Mouse (Mus musculus): ENCODE results near the gene Aqp9. TPM values are rescaled to one million over a fixed set of nuclear protein-coding genes. Genes with fewer than 3 reads are reported as not detected.

The Aqp9 gene
- polyA plus RNA-seq, 1 experiment from 2014 or later = 0.37 TPM

DNA sequence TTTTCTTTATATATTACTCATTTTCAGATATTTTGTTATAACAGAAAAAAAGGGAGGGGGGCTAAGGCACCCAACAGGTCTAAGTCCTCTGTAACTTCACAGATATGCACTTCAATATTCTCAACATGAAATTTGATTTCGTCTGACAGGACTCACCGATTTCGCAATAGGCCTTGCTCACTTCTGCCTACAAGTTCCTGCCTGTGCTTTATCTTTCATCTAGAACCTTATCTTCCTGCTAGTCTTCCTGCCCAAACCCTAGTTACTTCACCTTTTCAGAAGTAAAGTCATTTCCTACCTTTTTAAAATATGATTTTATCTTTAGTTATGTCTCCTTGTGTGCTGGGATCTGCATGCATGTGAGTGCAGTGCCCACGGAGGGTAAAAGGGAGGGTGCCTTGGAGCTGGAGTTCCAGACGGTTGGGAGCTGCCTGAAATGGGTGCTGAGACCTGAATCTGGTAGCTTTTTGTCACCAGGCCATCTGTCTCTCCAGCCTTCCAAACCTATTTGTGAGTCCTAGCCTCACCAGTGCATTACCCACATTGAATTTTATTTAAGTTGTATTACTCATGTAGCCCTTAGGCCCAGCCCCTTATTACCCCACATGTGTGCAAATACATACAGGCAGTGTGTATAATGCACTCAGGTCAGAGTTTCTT lies 6.0 kb upstream of the Aqp9 start:
- H3K27me3 ChIP-seq (replicated peaks; ENCODE audit: control insufficient read depth, insufficient read depth, low read length) = no peaks in the 10 kb centered on the region
- no peaks in the 10 kb centered on the region for H3K9me3 ChIP-seq (replicated peaks; ENCODE audit: control insufficient read depth, low read length)
- H3K36me3 ChIP-seq (ENCODE audit: control insufficient read depth, insufficient read depth, low read length) = no peaks in the 10 kb centered on the region
- DNase-seq (ENCODE audit: low spot score) = no peak
- H3K4me3 ChIP-seq (ENCODE audit: low read depth, low read length) = no peak overlapping the region
- H3K4me1 ChIP-seq (ENCODE audit: control insufficient read depth, insufficient read depth, low read length) = no peaks in the 10 kb centered on the region
- H3K27ac ChIP-seq (ENCODE audit: low read depth, low read length) = no peak overlapping the region
- H3K4me2 ChIP-seq (ENCODE audit: low read length) = no peak overlapping the region
- no peak overlapping the region for H3K9ac ChIP-seq (ENCODE audit: low read length)
- 87% methylated on average over 5 of the region's 5 CpGs for WGBS
- no peak for ATAC-seq

DNA sequence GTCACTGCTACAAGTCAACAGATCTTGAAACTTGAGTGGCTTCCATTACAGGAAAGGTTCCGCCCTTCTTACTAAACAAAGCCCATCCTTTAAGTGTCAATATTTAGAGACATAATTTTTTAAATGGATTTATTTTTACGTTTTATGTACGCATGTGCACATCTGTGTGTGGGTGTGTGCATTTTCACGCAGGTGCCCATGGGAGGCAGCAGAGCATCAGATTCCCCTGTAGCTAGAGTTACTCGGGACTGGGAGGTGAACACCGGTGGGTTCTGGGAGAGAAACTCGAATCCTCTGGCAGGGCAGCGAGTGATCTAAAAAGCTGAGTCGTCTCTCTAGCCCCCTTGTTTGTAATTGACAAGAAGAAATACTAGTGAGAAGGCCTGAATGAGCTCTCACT lies 5.1 kb upstream of the Aqp9 start:
- Histone ChIP-seq H3K27me3 (replicated peaks; ENCODE audit: control insufficient read depth, insufficient read depth, low read length) (no peaks in the 10 kb centered on the region), H3K4me1 (ENCODE audit: control insufficient read depth, insufficient read depth, low read length) (peaks cover 3% of the 10 kb centered on the region; the same call in 1 of the 2 replicates), H3K9ac (ENCODE audit: low read length) (no peak overlapping the region), H3K4me3 (ENCODE audit: low read depth, low read length) (no peak overlapping the region), H3K27ac (ENCODE audit: low read depth, low read length) (no peak overlapping the region), H3K4me2 (ENCODE audit: low read length) (no peak overlapping the region), H3K36me3 (ENCODE audit: control insufficient read depth, insufficient read depth, low read length) (no peaks in the 10 kb centered on the region), H3K9me3 (replicated peaks; ENCODE audit: control insufficient read depth, low read length) (no peaks in the 10 kb centered on the region)
- ATAC-seq (no peak), DNase-seq (ENCODE audit: low spot score) (no peak)
- WGBS = 66% methylated on average over 9 of the region's 9 CpGs

DNA sequence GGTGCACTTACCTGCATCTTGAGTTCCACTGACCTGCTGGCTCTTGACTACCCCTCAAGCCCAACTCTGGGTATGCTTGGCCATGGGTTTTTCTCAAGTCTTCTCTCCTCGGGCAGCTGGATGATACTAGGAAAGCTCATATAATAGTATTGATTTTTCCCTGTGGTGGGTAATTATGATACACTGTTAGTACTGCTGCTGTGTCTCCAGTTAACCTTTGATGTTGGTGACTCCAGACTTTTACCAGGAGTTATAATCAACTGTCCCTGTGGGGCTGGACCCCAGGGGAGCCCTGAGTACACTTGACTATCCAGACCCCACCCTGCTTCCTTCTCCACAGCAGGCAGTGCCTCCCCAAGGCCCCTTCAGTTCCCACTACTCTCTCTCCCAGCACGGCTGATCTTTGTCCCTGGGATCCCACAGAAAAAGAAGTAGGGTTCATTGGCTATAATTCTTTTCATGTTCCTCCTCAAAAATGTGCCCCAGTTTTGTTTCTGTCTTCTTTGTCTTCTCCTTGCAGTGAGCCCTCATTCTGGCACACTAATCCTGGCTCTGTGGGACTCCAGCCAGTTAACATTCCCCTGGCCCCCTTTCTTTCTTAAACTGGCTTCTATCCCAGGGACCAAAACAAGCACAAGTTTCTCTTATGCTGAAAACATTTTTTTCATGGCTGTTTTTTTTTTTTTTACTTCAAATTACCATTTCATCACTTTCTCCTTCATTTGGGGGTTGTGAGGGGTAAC lies 838 bp downstream of the Aqp9 start:
- Histone ChIP-seq H3K36me3 (ENCODE audit: control insufficient read depth, insufficient read depth, low read length) (no peaks in the 10 kb centered on the region), H3K27ac (ENCODE audit: low read depth, low read length) (peak overlapping the region; percentile 65), H3K27me3 (replicated peaks; ENCODE audit: control insufficient read depth, insufficient read depth, low read length) (no peaks in the 10 kb centered on the region), H3K9ac (ENCODE audit: low read length) (no peak overlapping the region), H3K4me2 (ENCODE audit: low read length) (no peak overlapping the region), H3K4me3 (ENCODE audit: low read depth, low read length) (no peak overlapping the region), H3K9me3 (replicated peaks; ENCODE audit: control insufficient read depth, low read length) (no peaks in the 10 kb centered on the region), H3K4me1 (ENCODE audit: control insufficient read depth, insufficient read depth, low read length) (peaks cover 14% of the 10 kb centered on the region)
- 8% methylated on average over 2 of the region's 2 CpGs for WGBS
- DNase-seq (ENCODE audit: low spot score) = peak; percentile 77
- ATAC-seq = peak; percentile 55; the same call in 1 of the 2 replicates

DNA sequence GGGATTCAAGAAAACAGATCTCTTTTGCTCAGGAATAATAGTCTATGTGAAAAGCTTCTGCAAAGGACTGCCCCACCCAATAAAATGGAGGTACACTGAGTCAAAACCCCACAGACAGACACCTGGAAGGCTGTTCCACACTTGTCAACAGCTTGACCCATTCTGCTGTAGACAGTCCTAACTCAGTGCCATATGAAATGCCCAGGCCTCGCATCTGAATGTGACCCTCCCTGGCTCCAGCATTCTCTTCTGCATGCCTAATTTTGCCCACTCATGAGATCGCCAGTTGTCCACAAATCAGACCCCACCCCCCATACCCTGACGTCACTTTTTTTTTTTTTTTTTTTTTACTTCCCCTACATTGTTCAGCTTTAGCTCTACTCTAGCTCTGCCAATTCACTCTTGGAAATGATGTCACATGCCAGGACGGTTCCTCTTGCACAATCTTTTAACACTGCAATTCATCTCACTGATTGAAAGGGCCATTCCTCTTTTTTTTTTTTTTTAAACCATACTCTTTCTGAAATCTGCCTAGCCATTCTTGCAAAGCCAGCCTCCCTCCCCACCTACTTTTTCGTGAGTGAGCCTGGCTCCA lies 1.5 kb downstream of the Aqp9 start:
- no peak overlapping the region for H3K27ac ChIP-seq (ENCODE audit: low read depth, low read length)

DNA sequence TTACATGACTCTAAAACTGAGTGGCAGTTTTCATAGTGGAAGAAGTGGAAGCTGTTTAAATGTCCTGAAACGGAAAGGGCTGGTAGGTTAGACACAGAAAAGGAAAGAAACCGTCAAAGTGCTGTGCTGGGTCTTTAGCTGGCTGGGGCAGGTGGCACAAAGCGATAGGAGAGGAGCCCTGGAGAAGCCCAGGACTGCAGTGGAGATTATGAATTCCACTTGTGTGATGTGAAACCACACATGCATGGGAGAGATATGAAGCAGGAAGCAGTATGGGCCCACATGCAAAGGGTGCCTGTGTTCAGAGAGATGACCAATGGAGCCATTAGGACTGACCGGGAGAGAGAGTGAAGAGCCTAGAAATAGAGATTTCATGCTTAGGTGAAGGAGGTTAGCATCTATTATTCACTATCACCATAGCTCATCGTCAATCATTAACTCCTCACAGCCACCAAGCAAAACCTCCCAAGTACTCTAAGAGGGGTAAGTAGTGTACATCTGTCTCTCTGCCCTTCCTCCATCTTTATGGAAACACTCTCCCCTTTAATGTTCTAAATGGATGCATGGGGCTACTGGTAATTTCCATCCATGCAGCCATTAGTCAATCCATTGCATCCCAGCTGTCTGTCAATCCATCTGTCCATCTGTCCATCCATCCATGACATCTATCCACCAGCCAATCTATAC lies 2.3 kb downstream of the Aqp9 start:
- H3K4me1 ChIP-seq (ENCODE audit: control insufficient read depth, insufficient read depth, low read length) = peaks cover 14% of the 10 kb centered on the region
- DNase-seq (ENCODE audit: low spot score) (no peak), ATAC-seq (no peak)
- H3K27me3 ChIP-seq (replicated peaks; ENCODE audit: control insufficient read depth, insufficient read depth, low read length) = no peaks in the 10 kb centered on the region
- 95% methylated on average over 5 of the region's 5 CpGs for WGBS
- no peak overlapping the region for H3K4me2 ChIP-seq (ENCODE audit: low read length)
- no peaks in the 10 kb centered on the region for H3K9me3 ChIP-seq (replicated peaks; ENCODE audit: control insufficient read depth, low read length)
- no peaks in the 10 kb centered on the region for H3K36me3 ChIP-seq (ENCODE audit: control insufficient read depth, insufficient read depth, low read length)
- no peak overlapping the region for H3K9ac ChIP-seq (ENCODE audit: low read length)
- no peak overlapping the region for H3K27ac ChIP-seq (ENCODE audit: low read depth, low read length)
- no peak overlapping the region for H3K4me3 ChIP-seq (ENCODE audit: low read depth, low read length)

More for the DNA sequence above, 1.5 kb downstream of the Aqp9 start:
- Histone ChIP-seq H3K9ac (ENCODE audit: low read length) (no peak overlapping the region), H3K4me2 (ENCODE audit: low read length) (no peak overlapping the region), H3K36me3 (ENCODE audit: control insufficient read depth, insufficient read depth, low read length) (no peaks in the 10 kb centered on the region), H3K4me3 (ENCODE audit: low read depth, low read length) (no peak overlapping the region), H3K9me3 (replicated peaks; ENCODE audit: control insufficient read depth, low read length) (no peaks in the 10 kb centered on the region), H3K27me3 (replicated peaks; ENCODE audit: control insufficient read depth, insufficient read depth, low read length) (no peaks in the 10 kb centered on the region), H3K4me1 (ENCODE audit: control insufficient read depth, insufficient read depth, low read length) (peaks cover 14% of the 10 kb centered on the region)
- 20% methylated on average over 5 of the region's 5 CpGs for WGBS
- ATAC-seq = no peak
- DNase-seq (ENCODE audit: low spot score) = peak; percentile 61

DNA sequence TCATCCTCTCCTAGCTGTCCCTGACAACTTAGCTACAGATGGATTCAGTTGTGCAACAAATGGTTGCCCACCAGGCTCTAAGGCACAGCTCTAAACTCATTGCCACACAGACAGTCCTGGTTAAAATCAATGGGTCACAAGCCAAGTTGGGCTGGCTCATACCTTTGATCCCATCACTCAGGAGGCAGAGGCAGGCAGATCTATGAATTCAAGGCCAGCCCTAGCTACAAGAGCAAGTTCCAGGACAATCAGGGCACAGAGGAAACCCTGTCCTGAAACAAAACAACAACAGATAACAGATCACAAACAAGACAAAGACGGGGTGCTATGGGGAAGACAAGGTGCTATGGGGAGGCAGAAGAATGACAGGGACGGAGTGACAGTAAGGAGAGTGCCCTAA lies 3.0 kb downstream of the Aqp9 start:
- Histone ChIP-seq H3K4me1 (ENCODE audit: control insufficient read depth, insufficient read depth, low read length) (peaks cover 14% of the 10 kb centered on the region), H3K36me3 (ENCODE audit: control insufficient read depth, insufficient read depth, low read length) (no peaks in the 10 kb centered on the region), H3K27me3 (replicated peaks; ENCODE audit: control insufficient read depth, insufficient read depth, low read length) (no peaks in the 10 kb centered on the region), H3K9me3 (replicated peaks; ENCODE audit: control insufficient read depth, low read length) (no peaks in the 10 kb centered on the region), H3K9ac (ENCODE audit: low read length) (no peak overlapping the region), H3K4me3 (ENCODE audit: low read depth, low read length) (no peak overlapping the region), H3K27ac (ENCODE audit: low read depth, low read length) (no peak overlapping the region), H3K4me2 (ENCODE audit: low read length) (no peak overlapping the region)
- DNase-seq (ENCODE audit: low spot score) = no peak
- 86% methylated on average over 2 of the region's 2 CpGs for WGBS
- ATAC-seq = no peak

DNA sequence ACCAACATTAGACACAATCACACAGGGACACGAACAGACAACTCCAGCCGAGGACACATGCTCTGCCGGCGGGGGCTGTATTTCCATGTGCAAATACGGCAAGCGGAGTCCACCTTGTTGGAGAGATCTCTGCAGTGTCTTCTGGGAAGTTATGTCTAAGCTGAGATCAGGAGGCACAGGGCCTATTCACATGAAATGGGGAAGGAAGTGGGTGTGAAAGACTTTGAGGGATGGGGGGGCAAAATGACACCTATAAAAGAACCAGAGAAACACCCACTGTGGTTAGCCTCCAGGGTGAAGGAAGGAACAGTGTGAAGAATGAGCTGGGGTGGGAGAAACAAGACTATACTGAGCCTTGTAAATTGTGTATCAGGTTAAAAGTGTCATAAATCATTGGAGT lies 3.4 kb downstream of the Aqp9 start:
- no peak overlapping the region for H3K27ac ChIP-seq (ENCODE audit: low read depth, low read length)
- no peaks in the 10 kb centered on the region for H3K27me3 ChIP-seq (replicated peaks; ENCODE audit: control insufficient read depth, insufficient read depth, low read length)
- H3K4me3 ChIP-seq (ENCODE audit: low read depth, low read length) = no peak overlapping the region
- peaks cover 14% of the 10 kb centered on the region for H3K4me1 ChIP-seq (ENCODE audit: control insufficient read depth, insufficient read depth, low read length)
- DNase-seq (ENCODE audit: low spot score) = no peak
- H3K9ac ChIP-seq (ENCODE audit: low read length) = no peak overlapping the region
- no peak overlapping the region for H3K4me2 ChIP-seq (ENCODE audit: low read length)
- H3K36me3 ChIP-seq (ENCODE audit: control insufficient read depth, insufficient read depth, low read length) = no peaks in the 10 kb centered on the region
- ATAC-seq = no peak
- WGBS = 92% methylated on average over 6 of the region's 6 CpGs
- no peaks in the 10 kb centered on the region for H3K9me3 ChIP-seq (replicated peaks; ENCODE audit: control insufficient read depth, low read length)

DNA sequence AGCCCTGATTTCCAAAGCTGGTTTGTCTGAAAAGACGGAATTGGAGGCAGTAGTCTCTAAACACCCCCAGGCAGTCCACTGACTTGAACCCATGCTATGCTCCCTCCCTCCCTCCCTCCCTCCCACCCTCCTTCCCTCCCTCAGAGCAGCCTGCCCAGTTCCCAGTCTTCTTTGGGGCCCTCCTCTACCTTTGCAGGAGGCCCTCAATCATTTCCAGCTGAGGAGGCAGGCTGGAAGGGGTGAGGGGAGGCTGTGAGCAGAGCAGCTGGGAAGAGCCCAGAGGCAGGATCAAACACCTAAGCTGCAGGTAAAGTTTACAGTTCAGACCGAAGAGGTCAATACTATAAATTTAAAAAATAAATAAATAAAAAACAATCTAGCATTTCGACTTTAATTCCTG lies 4.1 kb downstream of the Aqp9 start:
- WGBS = 86% methylated on average over 3 of the region's 3 CpGs
- Histone ChIP-seq H3K27me3 (replicated peaks; ENCODE audit: control insufficient read depth, insufficient read depth, low read length) (no peaks in the 10 kb centered on the region), H3K9me3 (replicated peaks; ENCODE audit: control insufficient read depth, low read length) (no peaks in the 10 kb centered on the region), H3K36me3 (ENCODE audit: control insufficient read depth, insufficient read depth, low read length) (no peaks in the 10 kb centered on the region), H3K4me1 (ENCODE audit: control insufficient read depth, insufficient read depth, low read length) (peaks cover 14% of the 10 kb centered on the region), H3K27ac (ENCODE audit: low read depth, low read length) (no peak overlapping the region), H3K9ac (ENCODE audit: low read length) (no peak overlapping the region), H3K4me3 (ENCODE audit: low read depth, low read length) (no peak overlapping the region), H3K4me2 (ENCODE audit: low read length) (no peak overlapping the region)
- no peak for ATAC-seq
- no peak for DNase-seq (ENCODE audit: low spot score)
